Mouse (Mus musculus) lung, postnatal 0 days (tissue): ENCODE data around the gene Agap3. TPM values are rescaled to one million over a fixed set of nuclear protein-coding genes. Genes with fewer than 3 reads are reported as not detected.
A peak's percentile ranks its signal among the peaks of the same experiment; 100 is the strongest.

ENCODE experiments used
- ATAC-seq: fragments of 200-750 bp; cut with Nextera tagmentation; 2 replicates; pipeline ENCODE4 v1.8.0; 2017; ENCODE audit warnings: moderate library complexity
- DNase-seq: peaks from one replicate; pipeline ENCODE4 v3.0.0-alpha.2; 2016; ENCODE audit warnings: low spot score
- H3K27ac ChIP-seq: fragments of 300-500 bp; sonication (generic); 2 replicates; pipeline ENCODE4 v1.5.1; 2014; ENCODE audit warnings: antibody characterized with exemption, mild to moderate bottlenecking, low read length, mixed read lengths
- H3K27me3 ChIP-seq: fragments of 300-500 bp; sonication (generic); replicated peaks from 2 replicates; pipeline ENCODE4 v1.6.1; 2014; ENCODE audit warnings: low read length, mixed read lengths; ENCODE audit not compliant: insufficient read depth
- H3K36me3 ChIP-seq: fragments of 300-500 bp; sonication (generic); 2 replicates; pipeline ENCODE4 v1.6.1; 2014; ENCODE audit warnings: low read length, mixed read lengths; ENCODE audit not compliant: insufficient read depth
- H3K4me1 ChIP-seq: fragments of 300-500 bp; sonication (generic); 2 replicates; pipeline ENCODE4 v1.6.1; 2014; ENCODE audit warnings: antibody characterized with exemption, low read depth, low read length, mixed read lengths; ENCODE audit not compliant: insufficient read depth
- H3K4me2 ChIP-seq: fragments of 300-500 bp; sonication (generic); replicated peaks from 2 replicates; pipeline ENCODE4 v1.6.1; 2014; ENCODE audit warnings: low read depth, mild to moderate bottlenecking, low read length, moderate library complexity, mixed read lengths
- H3K4me3 ChIP-seq: fragments of 300-500 bp; sonication (generic); 2 replicates; pipeline ENCODE4 v1.5.1; 2014; ENCODE audit warnings: low read depth, low read length
- H3K9ac ChIP-seq: fragments of 300-500 bp; sonication (generic); replicated peaks from 2 replicates; pipeline ENCODE4 v1.6.1; 2014; ENCODE audit warnings: low read depth, mild to moderate bottlenecking
- H3K9me3 ChIP-seq: fragments of 300-500 bp; sonication (generic); 2 replicates; pipeline ENCODE4 v1.6.1; 2016; ENCODE audit warnings: low read length, mixed read lengths
- CTCF ChIP-seq: IDR thresholded peaks from 2 replicates; pipeline ENCODE4 v1.5.1; 2016; ENCODE audit warnings: antibody characterized with exemption, mild to moderate bottlenecking
- EP300 ChIP-seq: IDR thresholded peaks from 2 replicates; pipeline ENCODE4 v1.6.1; 2016; ENCODE audit warnings: antibody characterized with exemption, mild to moderate bottlenecking, control low read depth
- WGBS: fragments of 180-500 bp; shearing (Covaris S2); extraction: QIAGEN DNeasy Blood & Tissue Kit; methylation state at CpG from one replicate; pipeline ENCODE4 v1.1.7; 2014; 5-methylcytosine and 5-hydroxymethylcytosine counted together
- polyA plus RNA-seq: library from polyadenylated mRNA; unstranded; fragments of >200 nt; fragmentation: Nextera tagmentation; extraction: Ambion mirVana; gene quantifications from 2 replicates; pipeline ENCODE4 v1.2.1, GENCODE M21; 2015

Gene Agap3
- 44.7 and 51.2 TPM in 2 replicates for polyA plus RNA-seq

DNA sequence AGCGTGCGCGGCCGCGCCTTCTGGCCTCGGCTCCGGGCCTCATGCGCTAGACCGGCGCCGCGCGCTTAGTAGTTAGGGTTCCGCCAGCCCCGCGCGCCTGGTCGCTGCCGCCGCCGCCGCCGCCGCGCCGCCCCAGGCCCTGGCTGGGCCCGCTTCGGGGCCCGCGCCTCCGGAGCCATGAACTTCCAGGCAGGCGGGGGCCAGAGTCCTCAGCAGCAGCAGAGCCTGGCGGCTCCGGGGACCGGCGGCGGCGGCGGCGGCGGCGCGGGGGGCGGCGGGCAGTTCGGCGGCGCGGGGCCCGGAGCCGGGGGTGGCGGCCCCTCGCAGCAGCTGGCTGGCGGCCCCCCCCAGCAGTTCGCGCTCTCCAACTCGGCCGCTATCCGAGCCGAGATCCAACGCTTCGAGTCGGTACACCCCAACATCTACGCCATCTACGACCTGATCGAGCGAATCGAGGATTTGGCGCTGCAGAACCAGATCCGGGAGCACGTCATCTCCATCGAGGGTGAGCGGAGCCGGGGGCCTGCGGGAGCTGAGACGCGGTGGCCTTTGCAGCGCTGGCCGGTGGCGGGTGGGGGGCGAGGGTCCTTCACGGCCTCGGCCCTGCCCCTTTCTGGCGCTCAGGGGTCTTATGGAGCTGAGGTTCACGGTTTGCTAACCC is at the start of gene Agap3:
Agap3 (plus strand) TSS at position 148 of the 661 bp plus-strand sequence.
- no peaks in the 10 kb centered on the region for H3K36me3 ChIP-seq
- no peaks in the 10 kb centered on the region for H3K9me3 ChIP-seq
- H3K27me3 ChIP-seq, result no peaks in the 10 kb centered on the region
- no peak; the same call in 1 of the 2 replicates for ATAC-seq
- peaks cover 23% of the 10 kb centered on the region for H3K4me1 ChIP-seq
- H3K4me2 ChIP-seq, result peak within 1 kb of the TSS; percentile 87
- H3K9ac ChIP-seq, result peak within 1 kb of the TSS; percentile 70
- TF ChIP-seq CTCF, result no peak
- no peak for TF ChIP-seq EP300
- H3K27ac ChIP-seq, result peak within 1 kb of the TSS; percentile 87
- peak; percentile 34 for DNase-seq
- 0% methylated on average over 47 of the region's 85 CpGs for WGBS
- H3K4me3 ChIP-seq, result peak within 1 kb of the TSS; percentile 82

DNA sequence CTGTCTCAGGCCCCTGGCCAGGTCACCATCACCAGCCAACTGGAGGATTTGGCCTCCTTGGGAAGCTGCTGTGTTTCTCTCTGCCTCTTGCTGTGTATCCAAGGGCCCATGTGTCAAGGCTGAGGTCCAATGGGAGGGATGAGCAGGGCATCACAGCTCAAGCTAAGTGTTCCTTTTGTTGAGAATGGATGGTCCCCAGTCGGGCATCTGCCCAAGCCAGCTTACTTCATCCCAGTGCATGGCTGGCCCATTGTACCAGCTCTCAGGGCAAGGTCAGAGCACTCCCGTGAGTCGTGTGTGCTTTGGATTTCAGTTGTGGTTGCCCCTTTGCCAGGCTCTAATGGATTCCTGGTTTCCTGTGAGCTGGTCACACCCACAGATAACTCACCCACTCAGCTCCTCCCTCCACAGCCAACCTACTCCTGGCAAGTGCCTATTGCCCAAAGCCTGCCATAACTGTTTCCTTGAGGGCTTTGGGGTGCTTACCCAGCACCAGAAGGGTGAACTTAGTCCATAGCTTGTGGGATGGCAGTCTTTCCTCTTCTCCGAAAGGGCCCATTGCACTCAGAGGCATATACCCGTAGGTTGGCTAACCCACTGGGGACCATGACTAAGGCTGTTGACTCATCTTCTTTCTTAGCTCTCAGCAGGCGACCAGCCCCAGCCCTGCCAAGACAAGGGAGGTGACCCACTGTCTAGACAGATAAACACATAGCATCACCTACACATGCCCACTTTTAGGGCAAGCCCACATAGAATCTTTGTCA is 47.2 kb upstream of the Agap3 start:
- Histone ChIP-seq H3K27me3 (no peaks in the 10 kb centered on the region), H3K9ac (no peak overlapping the region), H3K36me3 (peaks cover 5% of the 10 kb centered on the region; the same call in 1 of the 2 replicates), H3K4me3 (no peak overlapping the region), H3K4me2 (no peak overlapping the region), H3K9me3 (no peaks in the 10 kb centered on the region), H3K4me1 (no peaks in the 10 kb centered on the region), H3K27ac (no peak overlapping the region)
- WGBS, result 74% methylated on average over 6 of the region's 6 CpGs
- no peak for TF ChIP-seq CTCF
- TF ChIP-seq EP300, result no peak
- DNase-seq (no peak), ATAC-seq (no peak)

DNA sequence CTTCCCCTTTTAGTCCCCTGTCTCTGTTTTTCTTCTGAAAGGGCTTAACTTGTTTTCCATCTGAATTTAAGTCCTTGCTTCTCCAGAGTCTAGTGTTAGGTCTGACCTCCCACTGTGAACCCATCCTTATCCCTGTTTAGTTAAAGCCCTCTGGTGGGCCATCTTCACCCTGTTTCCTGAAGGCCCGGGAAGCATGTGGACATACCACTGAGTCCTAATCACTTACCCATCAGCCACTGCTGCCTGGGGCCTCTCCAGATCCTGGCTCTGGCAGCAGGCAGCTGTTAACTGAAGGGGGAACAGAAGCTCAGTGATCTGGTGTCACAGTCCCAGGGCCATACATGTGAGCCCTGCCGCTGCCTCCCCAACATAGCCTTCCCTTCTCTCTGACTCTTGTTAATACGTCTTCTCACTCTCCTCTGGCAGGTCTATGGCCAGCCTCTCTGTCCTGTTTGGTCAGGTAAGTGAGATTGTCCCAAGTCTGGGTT is 46.5 kb upstream of the Agap3 start:
- no peak overlapping the region for H3K27ac ChIP-seq
- H3K9ac ChIP-seq, result no peak overlapping the region
- DNase-seq, result peak; percentile 3
- H3K36me3 ChIP-seq, result peaks cover 5% of the 10 kb centered on the region; the same call in 1 of the 2 replicates
- no peak overlapping the region for H3K4me2 ChIP-seq
- no peaks in the 10 kb centered on the region for H3K9me3 ChIP-seq
- TF ChIP-seq EP300 (no peak), CTCF (no peak)
- no peak overlapping the region for H3K4me3 ChIP-seq
- H3K27me3 ChIP-seq, result no peaks in the 10 kb centered on the region
- no peak for ATAC-seq
- WGBS, result 65% methylated on average over 3 of the region's 3 CpGs
- H3K4me1 ChIP-seq, result no peaks in the 10 kb centered on the region

DNA sequence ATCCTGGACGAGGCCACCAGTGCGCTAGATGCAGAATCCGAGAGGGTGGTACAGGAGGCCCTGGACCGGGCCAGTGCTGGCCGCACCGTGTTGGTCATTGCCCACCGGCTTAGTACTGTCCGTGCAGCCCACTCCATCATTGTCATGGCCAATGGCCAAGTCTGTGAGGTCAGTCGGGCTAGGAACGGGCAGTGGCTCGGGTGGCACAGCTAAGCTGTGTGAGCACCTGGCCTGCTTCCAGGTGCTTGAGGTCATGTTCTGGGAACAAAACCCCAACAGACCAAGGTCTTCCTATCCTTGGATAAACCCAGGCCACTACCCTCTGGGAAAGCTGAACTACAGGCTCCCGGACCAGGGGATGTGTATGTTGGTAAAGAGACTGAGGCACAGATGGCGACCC is 43.3 kb upstream of the Agap3 start:
- Histone ChIP-seq H3K4me2 (no peak overlapping the region), H3K27ac (no peak overlapping the region), H3K9ac (no peak overlapping the region), H3K36me3 (peaks cover 5% of the 10 kb centered on the region; the same call in 1 of the 2 replicates), H3K9me3 (no peaks in the 10 kb centered on the region), H3K27me3 (no peaks in the 10 kb centered on the region), H3K4me1 (no peaks in the 10 kb centered on the region), H3K4me3 (no peak overlapping the region)
- DNase-seq (no peak), ATAC-seq (no peak)
- 70% methylated on average over 13 of the region's 13 CpGs for WGBS
- no peak for TF ChIP-seq CTCF
- no peak for TF ChIP-seq EP300

DNA sequence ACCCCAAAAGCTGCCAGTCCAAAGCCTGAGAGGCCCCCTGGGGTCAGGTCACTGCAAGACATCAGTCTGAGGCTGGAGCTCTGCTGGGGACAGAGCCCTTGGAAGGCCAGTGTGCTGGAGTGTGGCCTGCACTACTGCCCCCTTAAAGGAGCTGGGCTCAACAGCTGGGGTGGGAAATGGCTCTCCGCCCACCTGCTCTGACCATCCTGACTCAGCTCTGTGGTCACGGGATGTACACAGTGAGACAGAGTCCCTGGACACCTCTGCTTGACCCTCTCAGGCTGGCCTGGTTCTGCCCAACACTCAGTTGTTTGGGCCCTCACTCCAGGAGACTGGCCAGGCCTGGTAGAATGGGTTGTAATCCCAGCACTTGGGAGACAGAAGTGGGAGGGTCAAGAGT is 42.5 kb upstream of the Agap3 start:
- 73% methylated on average over 2 of the region's 2 CpGs for whole genome bisulfite sequencing
- no peak for TF ChIP-seq EP300
- TF ChIP-seq CTCF, result no peak
- Histone ChIP-seq H3K36me3 (peaks cover 5% of the 10 kb centered on the region; the same call in 1 of the 2 replicates), H3K9me3 (no peaks in the 10 kb centered on the region), H3K9ac (no peak overlapping the region), H3K4me1 (no peaks in the 10 kb centered on the region), H3K4me3 (no peak overlapping the region), H3K4me2 (no peak overlapping the region), H3K27ac (no peak overlapping the region), H3K27me3 (no peaks in the 10 kb centered on the region)
- no peak for ATAC-seq
- no peak for DNase-seq

DNA sequence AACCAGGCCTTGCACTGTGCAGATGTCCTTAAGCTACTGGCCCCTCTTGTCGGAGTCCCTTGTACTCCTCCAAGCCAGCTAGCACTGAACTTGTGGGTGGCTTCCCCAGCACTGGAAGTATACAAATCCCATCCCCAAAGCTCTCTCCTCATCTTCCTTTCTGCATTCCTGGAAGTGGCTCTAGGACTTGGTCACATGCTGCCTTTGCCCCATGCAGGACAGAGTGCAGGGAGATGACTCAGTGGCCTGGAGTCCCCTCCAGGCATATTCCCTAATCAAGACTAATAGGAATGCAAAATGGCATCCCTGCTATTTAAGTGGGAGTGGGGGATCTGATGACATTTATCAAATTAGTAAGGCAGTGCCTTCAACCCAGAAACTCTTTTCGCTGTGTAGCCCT is 39.9 kb upstream of the Agap3 start:
- H3K4me1 ChIP-seq, result no peaks in the 10 kb centered on the region
- WGBS, result 90% methylated on average over 2 of the region's 2 CpGs
- H3K4me2 ChIP-seq, result no peak overlapping the region
- H3K9me3 ChIP-seq, result no peaks in the 10 kb centered on the region
- H3K4me3 ChIP-seq, result no peak overlapping the region
- H3K27me3 ChIP-seq, result no peaks in the 10 kb centered on the region
- ATAC-seq, result no peak
- no peak for DNase-seq
- no peaks in the 10 kb centered on the region for H3K36me3 ChIP-seq
- no peak overlapping the region for H3K9ac ChIP-seq
- TF ChIP-seq EP300 (no peak), CTCF (no peak)
- H3K27ac ChIP-seq, result no peak overlapping the region
